Mouse (Mus musculus): ENCODE measurements at regions not wholly inside any gene's neighbourhood (a gene's known extent, or its start where the extent isn't known, plus 50 kb on each side); places are given as distances from the start of the nearest gene placed in this dataset.
A peak's percentile ranks its signal among the peaks of the same experiment; 100 is the strongest.

GRCm38 (mm10) chr11:19253605-19254004 lies 234.8 kb upstream of the Meis1 start:
- no peak for DNase-seq (ENCODE audit: low read depth)
- TF ChIP-seq POLR2A (IDR thresholded peaks at IDR 0.05; ENCODE audit: borderline replicate concordance, extremely low read depth, insufficient read depth, insufficient read length, poor library complexity, severe bottlenecking): no peak
- TF ChIP-seq CTCF (IDR thresholded peaks at IDR 0.05; ENCODE audit: borderline replicate concordance, extremely low read depth, insufficient read depth, insufficient read length): no peak

- TF ChIP-seq CTCF (IDR thresholded peaks at IDR 0.05; ENCODE audit: borderline replicate concordance, extremely low read depth, insufficient read depth, insufficient read length) (no peak), POLR2A (IDR thresholded peaks at IDR 0.05; ENCODE audit: borderline replicate concordance, extremely low read depth, insufficient read depth, insufficient read length, poor library complexity, severe bottlenecking) (no peak)
- DNase-seq (ENCODE audit: low read depth): no peak
These were observed 235.4 kb upstream of the Meis1 start for GRCm38 (mm10) chr11:19254183-19254582.

GRCm38 (mm10) chr11:19257549-19257948 lies 238.8 kb upstream of the Meis1 start:
- peak; percentile 29 for DNase-seq (ENCODE audit: low read depth)
- TF ChIP-seq POLR2A (IDR thresholded peaks at IDR 0.05; ENCODE audit: borderline replicate concordance, extremely low read depth, insufficient read depth, insufficient read length, poor library complexity, severe bottlenecking) (no peak), CTCF (IDR thresholded peaks at IDR 0.05; ENCODE audit: borderline replicate concordance, extremely low read depth, insufficient read depth, insufficient read length) (no peak)

- TF ChIP-seq POLR2A (IDR thresholded peaks at IDR 0.05; ENCODE audit: borderline replicate concordance, extremely low read depth, insufficient read depth, insufficient read length, poor library complexity, severe bottlenecking) (no peak), CTCF (IDR thresholded peaks at IDR 0.05; ENCODE audit: borderline replicate concordance, extremely low read depth, insufficient read depth, insufficient read length) (no peak)
- peak; percentile 75 for DNase-seq (ENCODE audit: low read depth)
These were observed 244.0 kb upstream of the Meis1 start for GRCm38 (mm10) chr11:19262832-19263231.

GRCm38 (mm10) chr11:19264798-19265671 lies 246.2 kb upstream of the Meis1 start:
- TF ChIP-seq CTCF (IDR thresholded peaks at IDR 0.05; ENCODE audit: borderline replicate concordance, extremely low read depth, insufficient read depth, insufficient read length) (no peak), POLR2A (IDR thresholded peaks at IDR 0.05; ENCODE audit: borderline replicate concordance, extremely low read depth, insufficient read depth, insufficient read length, poor library complexity, severe bottlenecking) (no peak)
- DNase-seq (ENCODE audit: low read depth): peak; percentile 72

- DNase-seq (ENCODE audit: low read depth): no peak
- TF ChIP-seq POLR2A (IDR thresholded peaks at IDR 0.05; ENCODE audit: borderline replicate concordance, extremely low read depth, insufficient read depth, insufficient read length, poor library complexity, severe bottlenecking): no peak
- TF ChIP-seq CTCF (IDR thresholded peaks at IDR 0.05; ENCODE audit: borderline replicate concordance, extremely low read depth, insufficient read depth, insufficient read length): no peak
These were observed 246.8 kb upstream of the Meis1 start for GRCm38 (mm10) chr11:19265672-19265972.

- peak; percentile 61 for DNase-seq (ENCODE audit: low read depth)
- TF ChIP-seq CTCF (IDR thresholded peaks at IDR 0.05; ENCODE audit: borderline replicate concordance, extremely low read depth, insufficient read depth, insufficient read length): no peak
- no peak for TF ChIP-seq POLR2A (IDR thresholded peaks at IDR 0.05; ENCODE audit: borderline replicate concordance, extremely low read depth, insufficient read depth, insufficient read length, poor library complexity, severe bottlenecking)
These were observed 272.2 kb upstream of the Meis1 start for GRCm38 (mm10) chr11:19290971-19291370.

GRCm38 (mm10) chr11:19299411-19299810 lies 280.6 kb upstream of the Meis1 start:
- no peak for DNase-seq (ENCODE audit: low read depth)
- TF ChIP-seq POLR2A (IDR thresholded peaks at IDR 0.05; ENCODE audit: borderline replicate concordance, extremely low read depth, insufficient read depth, insufficient read length, poor library complexity, severe bottlenecking) (no peak), CTCF (IDR thresholded peaks at IDR 0.05; ENCODE audit: borderline replicate concordance, extremely low read depth, insufficient read depth, insufficient read length) (no peak)

DNA sequence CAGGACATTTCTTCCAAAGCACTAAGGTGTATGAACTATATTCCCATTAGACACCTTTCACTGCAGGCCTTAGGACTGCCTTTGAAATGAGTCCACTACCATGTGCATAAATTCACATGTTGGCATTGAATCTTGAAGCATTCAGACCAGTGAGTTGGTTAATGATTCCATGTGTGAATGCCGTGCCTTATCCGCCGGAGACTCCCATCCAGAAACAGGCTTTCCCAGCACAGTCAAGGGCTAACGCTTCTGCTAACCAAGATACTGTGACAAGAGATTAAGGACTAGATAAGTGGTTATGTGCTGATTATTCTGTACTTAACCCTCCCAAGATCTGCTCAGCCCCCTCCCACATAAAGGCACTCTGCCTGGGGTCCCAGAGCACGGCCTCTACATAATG lies 287.9 kb upstream of the Meis1 start:
- TF ChIP-seq CTCF (IDR thresholded peaks at IDR 0.05; ENCODE audit: borderline replicate concordance, extremely low read depth, insufficient read depth, insufficient read length): no peak
- DNase-seq (ENCODE audit: low read depth): no peak

GRCm38 (mm10) chr11:19330685-19331239 lies 312.0 kb upstream of the Meis1 start:
- TF ChIP-seq CTCF (IDR thresholded peaks at IDR 0.05; ENCODE audit: borderline replicate concordance, extremely low read depth, insufficient read depth, insufficient read length) (no peak), POLR2A (IDR thresholded peaks at IDR 0.05; ENCODE audit: borderline replicate concordance, extremely low read depth, insufficient read depth, insufficient read length, poor library complexity, severe bottlenecking) (no peak)
- DNase-seq (ENCODE audit: low read depth): no peak

DNA sequence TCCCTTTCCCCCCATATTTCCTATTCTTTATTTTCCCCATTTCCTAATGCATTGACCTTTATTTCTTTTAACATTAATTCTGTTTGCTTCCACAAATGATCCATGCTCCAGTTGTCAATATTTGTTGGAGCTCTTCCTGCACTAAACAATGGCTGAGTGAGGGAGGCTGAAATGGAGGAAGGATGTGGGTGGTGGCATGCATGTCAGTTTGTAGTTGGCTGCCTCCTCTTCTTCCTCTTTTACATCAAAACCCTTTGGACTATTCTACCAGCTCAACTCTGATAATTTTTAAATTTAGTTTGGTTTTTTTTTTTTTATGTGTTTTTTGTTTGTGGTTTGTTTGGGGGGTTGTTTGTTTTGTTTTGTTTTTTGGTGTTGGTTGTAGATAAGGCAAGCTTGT lies 313.5 kb upstream of the Meis1 start:
- no peak for DNase-seq (ENCODE audit: low read depth)
- TF ChIP-seq POLR2A (IDR thresholded peaks at IDR 0.05; ENCODE audit: borderline replicate concordance, extremely low read depth, insufficient read depth, insufficient read length, poor library complexity, severe bottlenecking) (no peak), CTCF (IDR thresholded peaks at IDR 0.05; ENCODE audit: borderline replicate concordance, extremely low read depth, insufficient read depth, insufficient read length) (no peak)

- no peak for DNase-seq (ENCODE audit: low read depth)
- TF ChIP-seq POLR2A (IDR thresholded peaks at IDR 0.05; ENCODE audit: borderline replicate concordance, extremely low read depth, insufficient read depth, insufficient read length, poor library complexity, severe bottlenecking) (no peak), CTCF (IDR thresholded peaks at IDR 0.05; ENCODE audit: borderline replicate concordance, extremely low read depth, insufficient read depth, insufficient read length) (no peak)
These were observed 313.9 kb upstream of the Meis1 start for GRCm38 (mm10) chr11:19332727-19333126.

All from brain, embryonic 14.5 days (tissue).